Mouse (Mus musculus): ENCODE data around the gene Zfp978. TPM values are rescaled to one million over a fixed set of nuclear protein-coding genes. Genes with fewer than 3 reads are reported as not detected.
"Not testable (repeated sequence)": the region's sequence is repeated elsewhere in the genome, so short reads cannot be mapped to it uniquely, and the experiment has no call there.

Zfp978 gene
- polyA plus RNA-seq, 1 experiment = not detected

DNA sequence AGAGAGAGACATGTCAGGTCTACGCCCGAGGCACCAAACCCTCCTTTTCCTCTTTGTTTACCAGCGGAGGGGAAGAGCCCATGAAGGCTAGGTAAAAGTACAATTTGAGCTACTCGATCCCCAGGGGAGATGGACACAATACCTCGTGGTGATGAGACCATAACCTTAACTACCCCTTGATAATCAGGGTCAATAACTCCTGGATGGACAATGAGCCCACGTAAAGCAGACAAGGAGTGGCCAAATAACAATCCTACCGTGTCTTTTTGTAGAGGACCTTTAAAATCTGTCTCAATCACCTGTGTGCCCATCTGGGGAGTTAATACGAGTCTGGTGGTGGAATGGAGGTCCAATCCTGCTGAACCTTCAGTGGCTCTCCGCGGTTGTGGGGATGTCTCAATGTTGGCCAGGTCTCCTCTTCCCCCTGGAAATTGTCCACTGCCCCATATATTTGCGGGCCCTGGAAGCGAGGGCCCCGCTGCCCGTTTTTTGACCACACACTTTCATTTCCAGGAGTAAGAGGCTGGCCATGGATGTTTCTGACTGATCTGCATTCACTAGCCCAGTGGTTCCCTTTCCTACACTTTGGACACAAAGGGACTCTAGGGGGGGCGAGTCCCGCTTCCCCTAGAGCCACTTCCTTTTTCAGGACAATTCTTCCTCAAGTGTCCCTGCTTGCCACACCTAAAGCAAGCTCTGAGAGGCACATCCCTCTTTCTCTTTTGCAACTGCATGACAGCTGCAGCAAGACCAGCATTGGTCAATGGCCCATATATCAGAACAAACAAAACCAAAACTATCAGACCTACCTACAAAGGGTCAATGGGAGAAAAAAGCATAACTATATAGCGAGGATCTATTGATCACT, 40.0 kb downstream of the Zfp978 start:
- 75% methylated on average over 17 of the region's 17 CpGs for WGBS
- H3K27me3 ChIP-seq (ENCODE audit: control insufficient read depth, insufficient read depth, low read length); H3K27ac ChIP-seq (ENCODE audit: insufficient read depth, low read depth, low read length); H3K36me3 ChIP-seq (ENCODE audit: control insufficient read depth, insufficient read depth, low read length); H3K4me1 ChIP-seq (ENCODE audit: control insufficient read depth, insufficient read depth, insufficient read length, low read length); H3K4me3 ChIP-seq (ENCODE audit: low read depth, low read length): not testable (repeated sequence)

DNA sequence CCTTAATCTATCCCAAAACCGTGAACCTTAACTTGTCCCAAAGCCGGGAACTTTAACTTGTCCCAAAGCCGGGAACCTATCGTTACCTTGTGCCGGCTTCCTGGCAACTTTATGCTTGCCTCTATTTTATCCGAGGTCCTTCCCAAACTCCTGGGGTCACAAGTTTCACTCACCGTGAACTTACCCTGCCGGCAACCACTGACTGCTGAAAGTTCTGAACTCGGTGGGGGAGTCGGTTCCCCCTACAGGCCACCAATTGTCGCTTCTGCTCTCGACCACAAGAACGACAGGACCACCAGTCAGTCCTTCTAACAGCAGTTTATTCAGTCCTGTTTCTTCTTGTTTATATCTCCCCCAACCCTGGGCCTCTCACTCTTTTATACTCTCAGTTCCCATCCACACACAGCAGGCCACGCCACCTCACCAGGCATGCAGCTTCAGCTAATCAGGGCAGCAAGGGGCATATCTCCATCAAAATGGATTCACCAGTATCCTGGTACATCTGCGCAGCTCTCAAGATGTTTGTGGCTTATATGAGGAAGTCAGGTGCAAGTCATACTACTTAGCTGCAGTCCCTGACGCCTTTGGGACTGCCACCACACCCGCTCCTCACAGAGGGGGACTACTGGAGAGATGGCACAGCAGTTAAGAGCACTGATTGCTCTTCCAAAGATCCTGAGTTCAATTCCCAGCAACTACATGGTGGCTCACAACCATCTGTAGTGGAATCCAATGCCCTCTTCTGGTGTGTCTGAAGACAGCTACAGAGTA, 40.8 kb downstream of the Zfp978 start:
- H3K36me3 ChIP-seq (ENCODE audit: control insufficient read depth, insufficient read depth, low read length); H3K4me1 ChIP-seq (ENCODE audit: control insufficient read depth, insufficient read depth, insufficient read length, low read length); H3K27me3 ChIP-seq (ENCODE audit: control insufficient read depth, insufficient read depth, low read length); H3K4me3 ChIP-seq (ENCODE audit: low read depth, low read length); H3K27ac ChIP-seq (ENCODE audit: insufficient read depth, low read depth, low read length): not testable (repeated sequence)
- WGBS = 78% methylated on average over 17 of the region's 17 CpGs

DNA sequence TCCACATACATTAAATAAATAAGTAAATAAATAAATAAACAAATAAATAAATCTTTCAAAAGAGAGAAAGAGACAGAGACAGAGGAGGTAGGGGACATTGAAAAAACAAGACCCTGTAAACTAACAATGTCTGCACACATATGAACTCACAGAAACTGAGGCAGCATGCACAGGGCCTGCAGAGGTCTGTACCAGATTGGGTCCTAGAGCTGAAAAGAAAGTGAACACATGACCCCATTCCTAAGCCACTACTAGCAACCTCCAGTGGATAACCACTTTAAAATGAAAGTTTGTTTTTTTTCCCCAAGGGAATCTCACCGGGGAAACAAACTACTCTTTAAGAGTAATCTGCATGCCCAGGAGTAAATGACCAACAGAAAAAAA, 41.4 kb downstream of the Zfp978 start:
- not testable (repeated sequence) for H3K27ac ChIP-seq (ENCODE audit: insufficient read depth, low read depth, low read length); H3K4me1 ChIP-seq (ENCODE audit: control insufficient read depth, insufficient read depth, insufficient read length, low read length); H3K4me3 ChIP-seq (ENCODE audit: low read depth, low read length); H3K36me3 ChIP-seq (ENCODE audit: control insufficient read depth, insufficient read depth, low read length); H3K27me3 ChIP-seq (ENCODE audit: control insufficient read depth, insufficient read depth, low read length)
- WGBS = 25% methylated on average over 1 of the region's 1 CpGs

DNA sequence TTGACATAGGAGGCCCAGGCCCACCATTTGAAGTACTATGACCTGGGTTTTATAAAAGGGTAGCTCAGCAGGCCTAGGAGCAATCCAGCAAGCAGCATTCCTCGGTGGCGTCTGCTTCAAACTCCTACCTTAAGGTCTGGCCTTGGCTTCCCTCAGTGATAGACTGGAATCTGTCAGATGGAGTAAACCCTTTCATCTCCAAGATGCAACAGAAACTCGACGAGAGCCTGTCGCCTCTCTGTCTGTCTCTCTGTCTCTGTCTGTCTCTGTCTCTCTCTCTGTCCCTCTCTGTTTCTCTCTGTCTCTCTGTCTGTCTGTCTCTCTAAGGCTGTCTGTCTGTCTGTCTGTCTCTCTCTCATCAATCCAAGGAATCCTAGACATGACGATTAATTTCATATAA, 42.4 kb downstream of the Zfp978 start:
- WGBS = 86% methylated on average over 6 of the region's 6 CpGs
- H3K4me1 ChIP-seq (ENCODE audit: control insufficient read depth, insufficient read depth, insufficient read length, low read length); H3K27me3 ChIP-seq (ENCODE audit: control insufficient read depth, insufficient read depth, low read length); H3K27ac ChIP-seq (ENCODE audit: insufficient read depth, low read depth, low read length); H3K4me3 ChIP-seq (ENCODE audit: low read depth, low read length); H3K36me3 ChIP-seq (ENCODE audit: control insufficient read depth, insufficient read depth, low read length): not testable (repeated sequence)

DNA sequence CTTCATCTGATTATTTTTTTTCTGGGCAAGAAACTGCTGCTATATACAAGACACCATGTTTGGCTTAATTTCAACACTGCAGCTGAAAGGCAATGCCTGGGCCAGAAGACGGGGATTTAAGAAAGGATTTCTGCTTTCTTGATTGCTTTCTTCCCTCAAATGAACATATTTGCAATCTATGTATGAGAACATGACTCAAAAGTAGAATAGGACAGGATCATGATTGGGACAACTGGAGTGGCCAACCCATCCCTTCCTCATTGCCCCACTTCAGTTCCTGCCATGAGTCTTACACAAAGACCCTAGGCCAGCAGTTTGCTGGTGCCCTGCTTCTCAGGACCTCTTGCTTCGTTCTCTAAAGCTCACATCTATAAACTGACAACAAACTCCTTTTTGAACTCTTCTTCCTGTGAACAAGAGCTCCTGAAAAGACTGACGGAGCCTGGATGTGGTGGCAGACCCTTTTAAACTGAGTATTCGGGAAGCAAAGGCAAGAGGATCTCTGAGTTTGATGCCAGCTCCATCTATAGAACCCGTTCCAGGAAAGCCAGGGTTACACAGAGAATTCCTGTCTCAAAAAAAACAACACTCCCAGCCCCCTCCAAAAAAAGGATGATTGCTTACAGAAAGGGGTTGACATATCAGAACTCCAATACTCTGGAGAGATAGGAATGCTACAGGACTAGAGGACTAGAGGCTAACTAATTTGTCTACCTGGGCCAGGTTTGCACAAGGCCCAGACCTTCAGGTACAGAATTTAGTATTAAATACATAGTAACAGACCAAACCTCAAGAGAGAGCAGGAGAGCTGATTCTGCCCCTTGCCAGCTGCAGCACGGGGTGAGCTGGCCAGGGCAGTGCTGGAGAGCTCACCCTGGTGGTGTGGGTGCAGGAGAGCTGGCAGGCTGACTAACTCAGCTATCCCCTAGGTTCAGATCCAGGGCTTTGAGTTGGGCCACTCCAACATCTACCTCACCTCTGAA, 43.1 kb downstream of the Zfp978 start:
- 70% methylated on average over 6 of the region's 6 CpGs for WGBS
- H3K27ac ChIP-seq (ENCODE audit: insufficient read depth, low read depth, low read length); H3K4me3 ChIP-seq (ENCODE audit: low read depth, low read length); H3K4me1 ChIP-seq (ENCODE audit: control insufficient read depth, insufficient read depth, insufficient read length, low read length); H3K27me3 ChIP-seq (ENCODE audit: control insufficient read depth, insufficient read depth, low read length); H3K36me3 ChIP-seq (ENCODE audit: control insufficient read depth, insufficient read depth, low read length): not testable (repeated sequence)

DNA sequence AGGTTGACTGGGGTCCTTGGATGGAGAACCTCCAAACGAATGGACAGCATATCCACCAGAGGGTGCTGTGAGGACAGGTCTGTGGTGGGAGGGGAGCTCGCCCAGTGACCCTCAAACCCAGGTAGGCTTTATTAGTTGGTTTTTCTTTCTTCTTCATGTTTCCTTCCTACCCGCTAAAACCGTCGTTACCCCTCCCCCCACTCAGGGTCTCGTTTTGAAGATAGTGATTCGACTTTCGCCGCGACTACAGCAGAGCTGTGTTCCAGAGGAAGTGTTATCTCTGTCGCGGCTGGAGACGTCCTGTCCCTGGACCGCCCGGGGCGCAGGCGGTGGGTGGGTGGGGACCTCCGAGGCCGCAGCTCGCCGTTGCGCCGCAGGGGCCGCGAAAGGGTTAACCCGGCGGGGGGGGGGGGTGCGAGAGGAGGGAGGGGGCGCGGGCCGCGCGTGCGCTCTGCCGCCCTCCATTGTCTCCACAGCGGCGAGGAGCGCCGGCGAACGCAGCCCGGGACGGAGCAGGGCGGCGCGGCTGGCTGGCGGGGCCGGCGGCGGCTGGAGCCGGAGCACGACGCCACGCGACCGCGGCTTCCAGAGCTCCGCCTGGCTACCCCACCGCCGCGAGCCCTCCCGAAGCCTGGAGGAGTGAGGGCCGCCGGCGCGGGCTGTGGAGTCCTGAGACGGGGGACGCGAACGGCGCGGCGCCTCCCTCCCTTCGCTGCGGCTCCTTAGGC, 45.8 kb downstream of the Zfp978 start:
- no peak for TF ChIP-seq CTCF (IDR thresholded peaks at IDR 0.05; ENCODE audit: extremely low read depth, insufficient read length, insufficient replicate concordance, low read depth, low read length)
- no peak for TF ChIP-seq POLR2A (IDR thresholded peaks at IDR 0.05; ENCODE audit: low read depth, low read length)
- WGBS = 5% methylated on average over 65 of the region's 75 CpGs
- Histone ChIP-seq H3K27me3 (ENCODE audit: control insufficient read depth, insufficient read depth, low read length) (no peaks in the 10 kb centered on the region), H3K4me3 (ENCODE audit: low read depth, low read length) (peak overlapping the region; percentile 57), H3K4me1 (ENCODE audit: control insufficient read depth, insufficient read depth, insufficient read length, low read length) (no peaks in the 10 kb centered on the region), H3K27ac (ENCODE audit: insufficient read depth, low read depth, low read length) (no peak overlapping the region), H3K36me3 (ENCODE audit: control insufficient read depth, insufficient read depth, low read length) (no peaks in the 10 kb centered on the region)

DNA sequence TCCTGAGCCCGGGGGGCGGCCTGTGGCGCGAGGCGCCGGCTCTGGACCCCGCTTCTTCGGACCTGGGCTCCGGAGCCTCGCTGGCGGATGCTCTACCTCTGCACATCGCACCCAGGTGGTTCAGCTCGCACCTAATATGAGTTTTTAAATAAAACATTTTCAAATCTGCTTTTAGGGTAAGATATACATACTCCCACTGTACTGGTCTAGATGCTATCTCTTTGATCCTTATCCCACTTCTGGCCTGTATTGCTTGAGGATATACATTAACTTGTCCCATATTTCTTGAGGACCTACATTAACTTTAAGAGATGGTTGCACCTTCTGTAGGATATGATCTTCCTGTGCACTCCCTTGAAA, 46.3 kb downstream of the Zfp978 start:
- H3K4me1 ChIP-seq (ENCODE audit: control insufficient read depth, insufficient read depth, insufficient read length, low read length) = no peaks in the 10 kb centered on the region
- H3K27ac ChIP-seq (ENCODE audit: insufficient read depth, low read depth, low read length) = no peak overlapping the region
- 5% methylated on average over 13 of the region's 13 CpGs for WGBS
- no peaks in the 10 kb centered on the region for H3K27me3 ChIP-seq (ENCODE audit: control insufficient read depth, insufficient read depth, low read length)
- H3K36me3 ChIP-seq (ENCODE audit: control insufficient read depth, insufficient read depth, low read length) = no peaks in the 10 kb centered on the region
- peak overlapping the region; percentile 57 for H3K4me3 ChIP-seq (ENCODE audit: low read depth, low read length)
- TF ChIP-seq CTCF (IDR thresholded peaks at IDR 0.05; ENCODE audit: extremely low read depth, insufficient read length, insufficient replicate concordance, low read depth, low read length) = no peak
- no peak for TF ChIP-seq POLR2A (IDR thresholded peaks at IDR 0.05; ENCODE audit: low read depth, low read length)

DNA sequence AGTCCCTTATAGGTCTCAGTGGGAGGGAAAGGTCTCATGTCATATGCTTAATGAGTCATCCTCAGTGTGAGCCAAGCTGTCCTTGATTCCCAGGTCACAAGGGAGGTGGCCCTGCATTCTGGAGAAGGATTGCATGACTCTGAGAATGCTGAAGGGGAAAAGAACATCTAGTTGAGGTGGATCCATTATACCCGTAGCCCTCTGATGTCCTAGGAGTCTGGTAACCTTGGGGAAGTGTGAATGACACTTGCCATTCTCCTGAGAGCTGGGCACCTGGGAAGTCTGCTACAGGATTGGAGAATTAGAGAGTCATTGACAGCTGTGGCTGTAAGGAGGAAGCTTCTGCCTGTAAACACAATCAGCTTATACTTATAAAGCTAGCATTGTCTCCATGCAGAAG, 55.3 kb downstream of the Zfp978 start:
- WGBS = 60% methylated on average over 1 of the region's 1 CpGs

More for the DNA sequence above, 55.3 kb downstream of the Zfp978 start:
- H3K36me3 ChIP-seq (ENCODE audit: control insufficient read depth, insufficient read depth, low read length); H3K27ac ChIP-seq (ENCODE audit: insufficient read depth, low read depth, low read length); H3K4me3 ChIP-seq (ENCODE audit: low read depth, low read length); H3K27me3 ChIP-seq (ENCODE audit: control insufficient read depth, insufficient read depth, low read length); H3K4me1 ChIP-seq (ENCODE audit: control insufficient read depth, insufficient read depth, insufficient read length, low read length): not testable (repeated sequence)

Measured in small intestine, adult 2 months (tissue).